8 mouse cellular contexts compared by ENCODE assay signal in genomic region chr17:21579493-21580175, GRCm38 (mm10). TPM values are rescaled to one million over a fixed set of nuclear protein-coding genes. Genes with fewer than 3 reads are reported as not detected.
DNase-seq lines count a peak whose midpoint lies in the region; ATAC-seq and TF ChIP-seq lines count a peak whose summit lies in the region.

No protein-coding gene starts in this region.

- H3K27ac ChIP-seq in kidney, embryonic 14.5 days (ENCODE audit: low read depth, low read length) = no peak overlapping the region
- H3K27ac ChIP-seq in lung, embryonic 16.5 days (ENCODE audit: low read length) = no peak overlapping the region
- H3K27ac ChIP-seq in small intestine, adult 2 months (ENCODE audit: insufficient read depth, low read depth, low read length) = no peak overlapping the region

- no peak overlapping the region for H3K4me2 ChIP-seq in kidney, embryonic 14.5 days (replicated peaks; ENCODE audit: low read depth, low read length)
- H3K4me2 ChIP-seq in lung, embryonic 16.5 days (ENCODE audit: low read depth, low read length) = no peak overlapping the region

- peak; percentile 77; the same call in 1 of the 2 replicates for ATAC-seq in kidney, embryonic 14.5 days (ENCODE audit: low FRiP score, low TSS enrichment)
- ATAC-seq in lung, embryonic 16.5 days (ENCODE audit: low read depth) = peak; percentile 77

- WGBS in kidney, embryonic 14.5 days = 30% methylated on average over 5 of the region's 5 CpGs
- 21% methylated on average over 5 of the region's 5 CpGs for WGBS in lung, embryonic 16.5 days
- WGBS in small intestine, adult 2 months = 25% methylated on average over 5 of the region's 5 CpGs

- H3K36me3 ChIP-seq in kidney, embryonic 14.5 days (ENCODE audit: control insufficient read depth, insufficient read depth, low read length) = peaks cover 33% of the 10 kb centered on the region; the same call in 1 of the 2 replicates
- H3K36me3 ChIP-seq in lung, embryonic 16.5 days (ENCODE audit: control insufficient read depth, insufficient read depth, low read length) = peaks cover 19% of the 10 kb centered on the region
- peaks cover 16% of the 10 kb centered on the region for H3K36me3 ChIP-seq in small intestine, adult 2 months (ENCODE audit: control insufficient read depth, insufficient read depth, low read length)

- H3K9ac ChIP-seq in kidney, embryonic 14.5 days (ENCODE audit: low read depth, low read length) = no peak overlapping the region
- H3K9ac ChIP-seq in lung, embryonic 16.5 days (ENCODE audit: low read length) = no peak overlapping the region

- TF ChIP-seq POLR2A in small intestine, adult 2 months (IDR thresholded peaks at IDR 0.05; ENCODE audit: low read depth, low read length) = no peak

- H3K4me3 ChIP-seq in kidney, embryonic 14.5 days (ENCODE audit: low read length) = no peak overlapping the region
- no peak overlapping the region for H3K4me3 ChIP-seq in lung, embryonic 16.5 days (ENCODE audit: low read length)
- H3K4me3 ChIP-seq in small intestine, adult 2 months (ENCODE audit: low read depth, low read length) = no peak overlapping the region

- H3K9me3 ChIP-seq in kidney, embryonic 14.5 days (ENCODE audit: control insufficient read depth, low read length) = no peaks in the 10 kb centered on the region
- H3K9me3 ChIP-seq in lung, embryonic 16.5 days (ENCODE audit: control insufficient read depth, low read length) = no peaks in the 10 kb centered on the region

- peak; percentile 51; the same call in 1 of the 2 replicates for TF ChIP-seq CTCF in small intestine, adult 2 months (IDR thresholded peaks at IDR 0.05; ENCODE audit: extremely low read depth, insufficient read length, insufficient replicate concordance, low read depth, low read length)

- H3K27me3 ChIP-seq in kidney, embryonic 14.5 days (ENCODE audit: control insufficient read depth, insufficient read depth, low read length) = no peaks in the 10 kb centered on the region
- H3K27me3 ChIP-seq in lung, embryonic 16.5 days (ENCODE audit: control insufficient read depth, insufficient read depth, low read depth, low read length) = no peaks in the 10 kb centered on the region
- H3K27me3 ChIP-seq in small intestine, adult 2 months (ENCODE audit: control insufficient read depth, insufficient read depth, low read length) = no peaks in the 10 kb centered on the region

- no peaks in the 10 kb centered on the region for H3K4me1 ChIP-seq in kidney, embryonic 14.5 days (ENCODE audit: control insufficient read depth, insufficient read depth, low read length)
- no peaks in the 10 kb centered on the region for H3K4me1 ChIP-seq in lung, embryonic 16.5 days (replicated peaks; ENCODE audit: control insufficient read depth, insufficient read depth, low read length)
- no peaks in the 10 kb centered on the region for H3K4me1 ChIP-seq in small intestine, adult 2 months (ENCODE audit: control insufficient read depth, insufficient read depth, insufficient read length, low read length)

- DNase-seq in adrenal gland, postnatal 14 days = peak; percentile 49
- no peak for DNase-seq in adrenal gland, postnatal 25 days
- DNase-seq in A20 (ENCODE audit: low read depth, low spot score) = peak; percentile 78
- DNase-seq in c-Kit-positive CD71-negative TER-119-negative erythroid progenitor cells, embryonic 14.5 days (ENCODE audit: low read depth) = peak; percentile 66
- peak; percentile 70 for DNase-seq in forelimb bud, embryonic 11.5 days (ENCODE audit: low read depth, low spot score)

RNA-seq across cellular contexts. Expression of gene Zfp948, which starts 12.8 kb away (rescaled TPM):
- total RNA-seq in adrenal gland, postnatal 14 days (2021) = 10.2 and 12.9 TPM in 2 replicates
- 10.0 and 10.7 TPM in 2 replicates for total RNA-seq in adrenal gland, postnatal 25 days (2021)
- polyA plus RNA-seq in kidney, embryonic 14.5 days (2014; fragmentation: Nextera tagmentation; extraction: Ambion mirVana) = 22.8 and 24.3 TPM in 2 replicates
- polyA plus RNA-seq in lung, embryonic 16.5 days (2015; fragmentation: Nextera tagmentation; extraction: Ambion mirVana) = 19.9 and 23.7 TPM in 2 replicates
- polyA plus RNA-seq in small intestine, adult 2 months (2012; rRNA removed) = 0.20 and 0.60 TPM in 2 replicates

RNA-seq across cellular contexts. Expression of gene Zfp52, which starts 44.3 kb away (rescaled TPM):
- total RNA-seq in adrenal gland, postnatal 14 days (2021) = 30.6 and 31.5 TPM in 2 replicates
- 30.4 and 31.9 TPM in 2 replicates for total RNA-seq in adrenal gland, postnatal 25 days (2021)
- 3.0 and 3.6 TPM in 2 replicates for polyA plus RNA-seq in kidney, embryonic 14.5 days (2014; fragmentation: Nextera tagmentation; extraction: Ambion mirVana)
- polyA plus RNA-seq in lung, embryonic 16.5 days (2015; fragmentation: Nextera tagmentation; extraction: Ambion mirVana) = 4.7 and 5.5 TPM in 2 replicates
- 0.05 TPM in 1 of 2 replicates, not detected in the other for polyA plus RNA-seq in small intestine, adult 2 months (2012; rRNA removed)

Comparison
In these comparisons a context has a peak if more than half of its experiments do, and no peak if none do; other contexts are left out.
1. RNA of gene Zfp948, which starts 12.8 kb away (polyA plus RNA-seq): 22.8 to 24.3 TPM in kidney, embryonic 14.5 days and 19.9 to 23.7 TPM in lung, embryonic 16.5 days; 0.20 to 0.60 TPM in small intestine, adult 2 months; every median in the first group is over 10 times any median in the second.